Mouse (Mus musculus) monocyte, adult 59 days (primary cell): ENCODE data around the gene C2cd5. TPM values are rescaled to one million over a fixed set of nuclear protein-coding genes. Genes with fewer than 3 reads are reported as not detected.

Experiments used
- total RNA-seq, 2 experiments: library from RNA; stranded (reverse); gene quantifications; one replicate each; pipeline ENCODE4 v1.2.4; 2023

The C2cd5 gene
- total RNA-seq: 10 to 100 TPM; 47.1 to 61.5 TPM

DNA sequence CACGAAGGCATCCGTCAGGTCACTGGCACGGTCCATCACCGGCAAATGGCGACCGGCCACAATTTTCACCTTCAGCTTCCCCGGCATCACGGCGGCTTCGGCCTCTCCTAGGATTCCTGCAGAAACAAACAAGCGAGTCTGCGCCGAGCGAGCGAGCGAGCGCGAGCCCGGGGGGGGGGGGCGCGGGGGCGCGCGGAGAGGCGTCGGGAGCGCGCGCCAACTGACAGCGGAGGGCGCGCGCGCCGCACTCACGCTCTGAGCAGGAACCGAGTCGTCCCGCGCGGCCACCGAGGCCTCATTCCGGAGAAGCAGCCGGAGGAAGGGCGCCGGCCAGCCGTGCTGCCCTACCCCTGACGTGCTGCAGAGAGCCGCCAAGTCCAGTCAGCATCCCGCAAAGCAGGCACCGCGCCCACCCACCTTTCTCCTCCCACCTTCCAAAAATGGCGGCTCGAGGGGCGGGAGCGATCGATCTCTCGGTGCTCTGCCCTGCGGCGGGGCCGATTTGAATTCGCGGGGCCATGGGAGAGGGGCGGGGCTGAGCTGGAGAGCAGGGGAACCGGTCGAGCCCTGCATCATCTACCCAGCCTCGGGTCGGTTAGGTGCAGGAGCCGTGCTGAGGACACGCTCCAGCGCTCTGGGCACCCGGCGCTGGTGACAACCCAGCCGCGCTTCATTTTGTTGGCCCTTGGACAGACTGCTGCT, at the start of gene C2cd5:
C2cd5 (minus strand) TSS at position 461 of the 702 bp plus-strand sequence.

DNA sequence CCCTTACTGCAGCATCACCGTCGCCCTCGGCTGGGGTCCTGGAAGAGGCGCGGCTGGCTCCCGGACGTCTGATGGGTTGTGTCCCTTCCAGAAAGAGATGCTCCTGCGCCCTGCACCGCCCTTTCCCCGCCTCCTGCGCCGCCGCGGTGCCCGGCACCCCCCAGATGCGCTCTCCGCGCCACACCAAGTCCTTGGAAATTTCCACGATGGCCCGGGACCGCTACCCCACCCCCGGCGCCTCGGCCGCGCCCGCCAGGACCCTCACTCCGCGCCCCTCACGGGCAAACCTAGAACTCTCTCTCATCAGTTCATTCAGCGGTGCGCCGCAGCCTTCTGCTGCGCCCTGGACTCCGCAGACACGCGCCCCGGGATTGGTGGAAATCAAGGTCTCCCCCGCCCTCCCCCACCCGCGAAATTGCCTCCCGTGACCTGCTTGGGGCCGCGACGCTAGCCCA, 135.8 kb downstream of the C2cd5 start, which contains the start of gene St8sia1:
St8sia1 (minus strand) TSS at position 377 of the 455 bp plus-strand sequence.

Other genes starting within 250 kb of the C2cd5 start
- 1 to 10 TPM; 4.2 to 9.1 TPM for gene St8sia1, start 135.7 kb downstream of the C2cd5 start, total RNA-seq
- gene Etnk1, start 67.1 kb upstream of the C2cd5 start, total RNA-seq: 10 to 100 TPM; 47.3 to 47.5 TPM